Mouse (Mus musculus): ENCODE measurements around the gene Cyp1a1. TPM values are rescaled to one million over a fixed set of nuclear protein-coding genes. Genes with fewer than 3 reads are reported as not detected.

The Cyp1a1 gene
- polyA plus RNA-seq, 1 experiment from 2014 or later: not detected

GRCm38 (mm10) chr9:57664616-57665015 is 23.1 kb upstream of the Cyp1a1 start:
- H3K27me3 ChIP-seq (replicated peaks; ENCODE audit: control insufficient read depth, insufficient read depth, low read length): no peaks in the 10 kb centered on the region
- no peaks in the 10 kb centered on the region for H3K9me3 ChIP-seq (ENCODE audit: control insufficient read depth, low read length)
- H3K4me1 ChIP-seq (replicated peaks; ENCODE audit: control insufficient read depth, insufficient read depth, low read length): no peaks in the 10 kb centered on the region
- WGBS: 57% methylated on average over 7 of the region's 7 CpGs
- H3K4me3 ChIP-seq (ENCODE audit: low read depth, low read length): no peak overlapping the region
- ATAC-seq (replicated peaks; ENCODE audit: low FRiP score, low TSS enrichment, low read depth): no peak
- no peak overlapping the region for H3K9ac ChIP-seq (ENCODE audit: low read length)
- H3K27ac ChIP-seq (ENCODE audit: low read depth): no peak overlapping the region
- H3K4me2 ChIP-seq (ENCODE audit: low read length): no peak overlapping the region
- no peaks in the 10 kb centered on the region for H3K36me3 ChIP-seq (ENCODE audit: control insufficient read depth, insufficient read depth, low read length)
- no peak for DNase-seq (ENCODE audit: low spot score)

GRCm38 (mm10) chr9:57666536-57666935 is 21.2 kb upstream of the Cyp1a1 start:
- no peaks in the 10 kb centered on the region for H3K27me3 ChIP-seq (replicated peaks; ENCODE audit: control insufficient read depth, insufficient read depth, low read length)
- no peak overlapping the region for H3K4me3 ChIP-seq (ENCODE audit: low read depth, low read length)
- H3K4me1 ChIP-seq (replicated peaks; ENCODE audit: control insufficient read depth, insufficient read depth, low read length): no peaks in the 10 kb centered on the region
- 76% methylated on average over 8 of the region's 8 CpGs for WGBS
- ATAC-seq (replicated peaks; ENCODE audit: low FRiP score, low TSS enrichment, low read depth): no peak
- no peak overlapping the region for H3K4me2 ChIP-seq (ENCODE audit: low read length)
- H3K9ac ChIP-seq (ENCODE audit: low read length): no peak overlapping the region
- no peak overlapping the region for H3K27ac ChIP-seq (ENCODE audit: low read depth)
- H3K9me3 ChIP-seq (ENCODE audit: control insufficient read depth, low read length): no peaks in the 10 kb centered on the region
- H3K36me3 ChIP-seq (ENCODE audit: control insufficient read depth, insufficient read depth, low read length): no peaks in the 10 kb centered on the region
- no peak for DNase-seq (ENCODE audit: low spot score)

- DNase-seq (ENCODE audit: low spot score) (no peak), ATAC-seq (replicated peaks; ENCODE audit: low FRiP score, low TSS enrichment, low read depth) (no peak)
- WGBS: 75% methylated on average over 3 of the region's 3 CpGs
- Histone ChIP-seq H3K4me2 (ENCODE audit: low read length) (no peak overlapping the region), H3K27me3 (replicated peaks; ENCODE audit: control insufficient read depth, insufficient read depth, low read length) (no peaks in the 10 kb centered on the region), H3K4me3 (ENCODE audit: low read depth, low read length) (no peak overlapping the region), H3K27ac (ENCODE audit: low read depth) (no peak overlapping the region), H3K9ac (ENCODE audit: low read length) (no peak overlapping the region), H3K36me3 (ENCODE audit: control insufficient read depth, insufficient read depth, low read length) (no peaks in the 10 kb centered on the region), H3K9me3 (ENCODE audit: control insufficient read depth, low read length) (no peaks in the 10 kb centered on the region), H3K4me1 (replicated peaks; ENCODE audit: control insufficient read depth, insufficient read depth, low read length) (no peaks in the 10 kb centered on the region)
Observed at GRCm38 (mm10) chr9:57667136-57667535, 20.6 kb upstream of the Cyp1a1 start.

- no peaks in the 10 kb centered on the region for H3K27me3 ChIP-seq (replicated peaks; ENCODE audit: control insufficient read depth, insufficient read depth, low read length)
- no peak overlapping the region for H3K9ac ChIP-seq (ENCODE audit: low read length)
- WGBS: 56% methylated on average over 11 of the region's 11 CpGs
Observed at GRCm38 (mm10) chr9:57667817-57668216, 19.9 kb upstream of the Cyp1a1 start.

GRCm38 (mm10) chr9:57668277-57668676 is 19.5 kb upstream of the Cyp1a1 start:
- no peak overlapping the region for H3K4me2 ChIP-seq (ENCODE audit: low read length)
- no peaks in the 10 kb centered on the region for H3K9me3 ChIP-seq (ENCODE audit: control insufficient read depth, low read length)
- no peak overlapping the region for H3K27ac ChIP-seq (ENCODE audit: low read depth)
- no peaks in the 10 kb centered on the region for H3K27me3 ChIP-seq (replicated peaks; ENCODE audit: control insufficient read depth, insufficient read depth, low read length)
- no peaks in the 10 kb centered on the region for H3K4me1 ChIP-seq (replicated peaks; ENCODE audit: control insufficient read depth, insufficient read depth, low read length)
- H3K4me3 ChIP-seq (ENCODE audit: low read depth, low read length): no peak overlapping the region
- no peaks in the 10 kb centered on the region for H3K36me3 ChIP-seq (ENCODE audit: control insufficient read depth, insufficient read depth, low read length)
- DNase-seq (ENCODE audit: low spot score): no peak
- ATAC-seq (replicated peaks; ENCODE audit: low FRiP score, low TSS enrichment, low read depth): no peak
- H3K9ac ChIP-seq (ENCODE audit: low read length): no peak overlapping the region
- WGBS: 36% methylated on average over 1 of the region's 1 CpGs

More at GRCm38 (mm10) chr9:57667817-57668216, 19.9 kb upstream of the Cyp1a1 start:
- Histone ChIP-seq H3K36me3 (ENCODE audit: control insufficient read depth, insufficient read depth, low read length) (no peaks in the 10 kb centered on the region), H3K4me3 (ENCODE audit: low read depth, low read length) (no peak overlapping the region), H3K27ac (ENCODE audit: low read depth) (no peak overlapping the region), H3K4me1 (replicated peaks; ENCODE audit: control insufficient read depth, insufficient read depth, low read length) (no peaks in the 10 kb centered on the region), H3K9me3 (ENCODE audit: control insufficient read depth, low read length) (no peaks in the 10 kb centered on the region), H3K4me2 (ENCODE audit: low read length) (no peak overlapping the region)
- no peak for ATAC-seq (replicated peaks; ENCODE audit: low FRiP score, low TSS enrichment, low read depth)
- no peak for DNase-seq (ENCODE audit: low spot score)

GRCm38 (mm10) chr9:57669566-57669965 is 18.2 kb upstream of the Cyp1a1 start:
- Histone ChIP-seq H3K9me3 (ENCODE audit: control insufficient read depth, low read length) (no peaks in the 10 kb centered on the region), H3K27ac (ENCODE audit: low read depth) (no peak overlapping the region), H3K4me3 (ENCODE audit: low read depth, low read length) (no peak overlapping the region), H3K36me3 (ENCODE audit: control insufficient read depth, insufficient read depth, low read length) (no peaks in the 10 kb centered on the region), H3K27me3 (replicated peaks; ENCODE audit: control insufficient read depth, insufficient read depth, low read length) (no peaks in the 10 kb centered on the region), H3K9ac (ENCODE audit: low read length) (no peak overlapping the region), H3K4me1 (replicated peaks; ENCODE audit: control insufficient read depth, insufficient read depth, low read length) (no peaks in the 10 kb centered on the region), H3K4me2 (ENCODE audit: low read length) (no peak overlapping the region)
- no peak for DNase-seq (ENCODE audit: low spot score)
- whole genome bisulfite sequencing: 78% methylated on average over 3 of the region's 3 CpGs
- no peak for ATAC-seq (replicated peaks; ENCODE audit: low FRiP score, low TSS enrichment, low read depth)

- H3K4me2 ChIP-seq (ENCODE audit: low read length): no peak overlapping the region
- no peak overlapping the region for H3K4me3 ChIP-seq (ENCODE audit: low read depth, low read length)
- H3K9me3 ChIP-seq (ENCODE audit: control insufficient read depth, low read length): no peaks in the 10 kb centered on the region
- H3K4me1 ChIP-seq (replicated peaks; ENCODE audit: control insufficient read depth, insufficient read depth, low read length): no peaks in the 10 kb centered on the region
- H3K27ac ChIP-seq (ENCODE audit: low read depth): no peak overlapping the region
- DNase-seq (ENCODE audit: low spot score): no peak
- no peaks in the 10 kb centered on the region for H3K27me3 ChIP-seq (replicated peaks; ENCODE audit: control insufficient read depth, insufficient read depth, low read length)
- no peak for ATAC-seq (replicated peaks; ENCODE audit: low FRiP score, low TSS enrichment, low read depth)
- no peak overlapping the region for H3K9ac ChIP-seq (ENCODE audit: low read length)
- no peaks in the 10 kb centered on the region for H3K36me3 ChIP-seq (ENCODE audit: control insufficient read depth, insufficient read depth, low read length)
- 88% methylated on average over 4 of the region's 4 CpGs for WGBS
Observed at GRCm38 (mm10) chr9:57671037-57671436, 16.7 kb upstream of the Cyp1a1 start.

- no peaks in the 10 kb centered on the region for H3K36me3 ChIP-seq (ENCODE audit: control insufficient read depth, insufficient read depth, low read length)
- no peak overlapping the region for H3K4me3 ChIP-seq (ENCODE audit: low read depth, low read length)
- DNase-seq (ENCODE audit: low spot score) (no peak), ATAC-seq (replicated peaks; ENCODE audit: low FRiP score, low TSS enrichment, low read depth) (no peak)
- no peak overlapping the region for H3K9ac ChIP-seq (ENCODE audit: low read length)
- no peaks in the 10 kb centered on the region for H3K4me1 ChIP-seq (replicated peaks; ENCODE audit: control insufficient read depth, insufficient read depth, low read length)
- H3K9me3 ChIP-seq (ENCODE audit: control insufficient read depth, low read length): no peaks in the 10 kb centered on the region
- no peak overlapping the region for H3K27ac ChIP-seq (ENCODE audit: low read depth)
- H3K27me3 ChIP-seq (replicated peaks; ENCODE audit: control insufficient read depth, insufficient read depth, low read length): no peaks in the 10 kb centered on the region
- 78% methylated on average over 5 of the region's 5 CpGs for WGBS
- no peak overlapping the region for H3K4me2 ChIP-seq (ENCODE audit: low read length)
Observed at GRCm38 (mm10) chr9:57671500-57671899, 16.2 kb upstream of the Cyp1a1 start.

GRCm38 (mm10) chr9:57681411-57681810 is 6.3 kb upstream of the Cyp1a1 start:
- H3K4me3 ChIP-seq (ENCODE audit: low read depth, low read length): no peak overlapping the region
- 80% methylated on average over 10 of the region's 10 CpGs for WGBS

More at GRCm38 (mm10) chr9:57681411-57681810, 6.3 kb upstream of the Cyp1a1 start:
- Histone ChIP-seq H3K27ac (ENCODE audit: low read depth) (no peak overlapping the region), H3K27me3 (replicated peaks; ENCODE audit: control insufficient read depth, insufficient read depth, low read length) (no peaks in the 10 kb centered on the region), H3K36me3 (ENCODE audit: control insufficient read depth, insufficient read depth, low read length) (no peaks in the 10 kb centered on the region), H3K9me3 (ENCODE audit: control insufficient read depth, low read length) (no peaks in the 10 kb centered on the region), H3K4me1 (replicated peaks; ENCODE audit: control insufficient read depth, insufficient read depth, low read length) (no peaks in the 10 kb centered on the region), H3K4me2 (ENCODE audit: low read length) (no peak overlapping the region), H3K9ac (ENCODE audit: low read length) (no peak overlapping the region)
- ATAC-seq (replicated peaks; ENCODE audit: low FRiP score, low TSS enrichment, low read depth) (no peak), DNase-seq (ENCODE audit: low spot score) (no peak)

All from intestine, embryonic 14.5 days (tissue).